Mouse (Mus musculus): ENCODE measurements around the gene Sod2.
"Not testable (repeated sequence)": the region's sequence is repeated elsewhere in the genome, so short reads cannot be mapped to it uniquely, and the experiment has no call there.

Gene Sod2

DNA sequence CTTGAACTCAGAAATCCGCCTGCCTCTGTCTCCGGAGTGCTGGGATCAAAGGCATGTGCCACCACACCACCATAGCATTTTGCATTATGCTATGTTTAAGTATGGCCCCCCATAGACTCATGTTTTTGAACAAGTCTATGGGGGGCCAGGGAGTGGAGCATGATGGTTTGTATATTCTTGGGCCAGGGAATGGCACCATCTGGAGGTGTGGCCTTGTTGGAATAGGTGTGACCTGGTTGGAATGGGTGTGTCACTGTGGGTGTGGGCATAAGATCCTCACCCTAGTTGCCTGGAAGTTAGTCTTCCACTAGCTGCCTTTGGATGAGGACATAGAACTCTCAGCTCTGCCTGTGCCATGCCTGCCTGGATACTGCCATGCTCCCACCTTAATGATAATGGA lies at the start of gene Sod2:
Gene Sod2, plus strand, starts transcription at position 301 of the 400 bp plus-strand sequence.
- DNase-seq (ENCODE audit: low spot score) = not testable (repeated sequence)

DNA sequence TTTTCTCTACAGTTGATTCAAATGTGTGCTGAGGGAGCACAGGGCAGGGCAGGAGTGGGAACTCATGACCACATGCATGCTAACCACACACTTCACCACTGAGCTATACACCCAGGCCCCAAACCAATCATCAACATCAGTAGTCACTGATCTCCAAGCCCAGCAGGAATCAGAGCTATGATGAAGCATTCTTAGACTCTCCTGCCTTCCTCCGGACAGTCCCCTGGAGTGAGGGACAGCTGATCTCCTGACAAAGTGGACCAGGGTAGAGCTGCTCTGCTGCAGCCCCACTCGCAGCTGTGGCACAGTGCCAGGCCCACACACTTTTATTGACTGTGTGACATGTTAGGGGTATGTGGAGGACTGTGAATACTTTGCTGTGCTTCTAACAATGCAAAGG lies 47.3 kb upstream of the Sod2 start:
- DNase-seq (ENCODE audit: low spot score) = not testable (repeated sequence)

DNA sequence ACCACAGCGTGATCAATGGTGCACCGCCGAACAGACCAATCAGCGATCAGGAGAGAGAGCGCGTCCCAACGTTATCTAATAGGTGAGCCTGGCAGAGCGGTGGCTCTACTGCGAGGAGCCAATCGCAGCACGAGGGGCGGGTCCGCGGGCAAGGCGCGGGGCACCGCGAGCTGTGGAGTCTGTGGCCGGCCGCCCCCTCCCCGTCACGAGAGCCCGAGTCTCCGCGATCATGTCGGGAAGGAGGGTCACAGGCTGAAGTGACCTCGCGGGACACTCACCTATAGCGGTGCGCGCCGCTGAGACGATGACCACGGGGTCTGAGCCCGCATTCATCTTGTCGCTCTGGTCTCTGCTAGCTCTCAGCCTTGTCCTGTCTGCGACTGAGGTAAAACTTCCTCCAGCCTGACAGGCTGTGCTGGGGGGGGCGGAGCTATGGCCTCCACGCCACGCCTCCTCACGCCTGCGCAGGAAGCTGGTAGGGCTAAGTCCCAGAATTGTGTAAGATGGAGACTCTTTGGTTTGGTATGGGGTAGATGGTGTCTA lies 46.2 kb upstream of the Sod2 start, which contains the start of gene Acat2:
Gene Acat2, minus strand, starts transcription at position 417 of the 543 bp plus-strand sequence.
- peak; percentile 95 for DNase-seq (ENCODE audit: low spot score)

DNA sequence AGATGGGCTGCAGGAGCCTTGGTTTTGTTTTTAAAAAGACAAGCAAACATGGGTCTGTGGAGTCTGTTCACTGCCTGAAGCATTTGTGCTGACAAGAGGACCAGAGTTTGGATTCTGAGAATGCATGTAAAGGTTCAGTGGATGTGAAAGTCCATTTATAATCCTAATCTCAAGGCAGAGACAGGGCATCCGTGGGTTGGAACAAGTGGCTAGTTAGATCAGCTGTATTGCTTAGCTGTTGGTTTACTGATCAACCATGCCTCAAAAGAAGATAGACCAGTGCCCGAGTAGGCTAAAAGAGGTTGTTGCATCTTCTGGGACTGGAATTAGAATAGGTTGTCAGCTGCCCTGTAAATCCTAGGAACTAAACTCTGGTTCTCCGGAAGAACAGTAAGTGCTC lies 43.2 kb upstream of the Sod2 start:
- DNase-seq (ENCODE audit: low spot score) = no peak

DNA sequence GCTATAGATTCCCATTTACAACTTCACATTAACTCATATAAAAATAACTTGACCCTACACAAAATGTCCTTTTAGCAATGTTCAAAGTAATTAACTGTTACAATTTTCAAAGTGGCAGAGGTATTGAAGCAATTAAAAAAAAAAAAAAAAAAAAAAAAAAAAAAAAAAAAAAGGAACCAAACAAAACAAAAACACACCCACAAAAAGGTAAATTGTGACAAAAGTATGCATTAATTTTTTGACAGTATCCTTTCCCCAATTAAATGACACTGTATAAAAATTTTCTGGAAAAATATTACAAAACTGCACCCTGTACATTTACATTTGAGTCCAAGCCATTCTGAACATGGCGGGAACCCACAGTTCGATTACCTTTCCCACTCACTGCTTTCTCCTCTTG lies 39.5 kb upstream of the Sod2 start:
- DNase-seq (ENCODE audit: low spot score) = no peak

DNA sequence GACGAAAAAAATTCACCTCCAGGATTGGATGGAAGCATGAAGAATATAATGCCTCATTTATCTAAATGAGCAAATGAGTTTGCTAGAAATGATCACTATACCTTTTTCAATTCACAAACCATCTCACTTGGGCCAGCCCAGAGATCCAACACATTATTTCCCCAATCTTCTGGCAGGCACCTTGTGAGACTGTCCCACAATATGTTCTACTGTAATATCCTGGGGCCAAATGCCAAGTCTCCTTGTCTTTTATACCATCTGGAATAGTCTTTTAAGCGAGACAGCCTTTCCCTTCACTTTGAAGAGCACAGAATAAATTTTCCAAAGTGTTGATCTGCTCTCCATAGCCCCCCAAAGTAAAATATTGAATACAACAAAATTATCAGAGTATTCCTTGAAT lies 32.8 kb upstream of the Sod2 start:
- DNase-seq (ENCODE audit: low spot score) = no peak

DNA sequence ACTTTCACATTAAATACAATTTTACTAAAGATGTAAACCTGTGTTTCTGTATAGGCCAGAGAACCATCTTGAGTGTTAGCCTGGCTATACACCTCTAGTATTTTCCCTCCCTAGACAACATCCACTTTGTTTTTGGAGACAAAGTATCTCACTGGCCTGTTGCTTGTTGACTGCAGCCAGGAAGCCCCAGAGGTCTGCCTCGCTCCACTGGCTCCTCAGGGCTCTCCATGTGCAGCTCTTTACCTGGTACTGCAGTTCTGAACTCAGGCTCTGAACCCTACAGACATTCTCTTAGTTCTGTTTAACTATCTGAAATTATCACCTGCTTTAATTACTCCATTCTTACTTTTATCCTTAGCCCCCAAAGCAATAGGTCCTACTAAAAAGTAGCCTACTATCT lies 28.1 kb upstream of the Sod2 start:
- no peak for DNase-seq (ENCODE audit: low spot score)

DNA sequence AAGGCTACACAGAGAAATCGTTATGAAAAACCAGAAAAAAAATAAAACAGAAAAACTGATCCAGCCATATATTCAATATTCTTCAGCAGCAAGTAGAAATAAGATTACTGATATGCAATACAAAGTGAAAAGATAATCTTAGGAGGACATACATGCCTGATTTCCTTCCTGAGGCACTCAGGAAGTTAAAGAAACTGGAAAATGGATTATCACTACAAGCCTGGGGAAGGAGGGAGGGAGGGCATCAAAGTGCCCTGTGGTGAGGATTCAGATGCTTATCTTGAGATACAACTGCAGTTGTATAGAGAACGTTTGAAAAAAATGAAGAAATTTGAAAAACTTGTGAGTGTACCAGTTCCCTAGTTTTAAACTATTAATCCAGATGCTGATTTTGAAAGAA lies 22.7 kb upstream of the Sod2 start:
- DNase-seq (ENCODE audit: low spot score) = no peak

DNA sequence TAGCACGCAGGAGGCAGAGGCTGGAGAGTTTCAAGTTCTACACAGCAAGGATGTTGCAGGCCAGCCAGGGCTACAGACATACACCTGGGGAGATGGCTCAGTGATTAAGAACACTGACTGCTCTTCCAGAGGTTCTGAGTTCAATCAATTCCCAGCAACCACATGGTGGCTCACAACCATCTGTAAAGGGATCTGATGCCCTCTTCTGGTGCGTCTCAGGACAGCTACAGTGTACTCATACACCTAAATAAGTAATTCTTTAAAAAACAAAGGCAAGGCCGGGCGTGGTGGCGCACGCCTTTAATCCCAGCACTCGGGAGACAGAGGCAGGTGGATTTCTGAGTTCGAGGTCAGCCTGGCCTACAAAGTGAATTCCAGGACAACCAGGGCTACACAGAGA lies 18.6 kb upstream of the Sod2 start:
- DNase-seq (ENCODE audit: low spot score) = not testable (repeated sequence)

DNA sequence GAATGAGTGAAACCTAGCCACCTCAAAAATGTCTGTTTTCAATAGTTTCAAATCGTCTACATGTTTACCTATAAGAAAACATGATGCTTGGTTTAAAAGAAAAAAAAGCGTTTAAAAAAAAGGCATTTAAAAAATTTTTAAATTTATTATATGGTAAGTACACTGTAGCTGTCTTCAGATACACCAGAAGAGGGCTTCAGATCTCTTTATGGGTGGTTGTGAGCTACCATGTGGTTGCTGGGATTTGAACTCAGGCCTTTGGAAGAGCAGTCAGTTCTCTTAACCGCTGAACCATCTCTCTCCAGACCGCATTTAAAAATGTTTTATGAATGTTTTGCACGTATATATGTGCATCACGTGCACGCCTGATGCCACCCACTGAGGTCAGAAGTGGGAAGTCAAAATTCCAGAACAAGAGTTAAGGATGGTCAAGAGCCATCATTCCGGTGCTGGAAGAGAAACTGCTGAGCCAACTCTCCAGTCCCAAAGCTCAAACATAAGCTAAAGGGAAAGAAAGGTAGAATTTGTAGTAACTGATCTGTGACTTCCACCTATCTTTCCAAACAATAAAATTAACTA lies 16.0 kb upstream of the Sod2 start:
- no peak for DNase-seq (ENCODE audit: low spot score)

DNA sequence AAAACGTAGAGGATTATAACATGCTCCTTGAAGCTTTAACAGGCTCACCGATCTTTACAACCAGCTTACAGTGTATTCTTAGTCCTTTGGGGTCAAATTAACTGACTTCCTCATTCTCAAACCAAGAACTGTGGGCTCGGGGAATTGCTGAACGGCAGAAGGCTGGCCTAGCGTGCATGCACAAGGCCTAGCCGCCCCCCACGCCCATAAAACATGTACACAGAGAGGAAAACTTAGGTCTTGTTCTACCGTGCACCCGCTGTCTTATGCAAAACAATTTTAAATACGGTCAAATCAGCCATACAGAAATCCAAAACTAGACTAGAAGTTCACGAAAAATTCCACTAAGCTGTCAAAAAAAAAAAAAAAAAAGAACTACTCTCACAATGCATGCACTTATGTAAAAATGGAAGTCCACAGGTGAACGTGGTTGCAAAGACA lies 15.4 kb upstream of the Sod2 start:
- DNase-seq (ENCODE audit: low spot score) = peak; percentile 32

DNA sequence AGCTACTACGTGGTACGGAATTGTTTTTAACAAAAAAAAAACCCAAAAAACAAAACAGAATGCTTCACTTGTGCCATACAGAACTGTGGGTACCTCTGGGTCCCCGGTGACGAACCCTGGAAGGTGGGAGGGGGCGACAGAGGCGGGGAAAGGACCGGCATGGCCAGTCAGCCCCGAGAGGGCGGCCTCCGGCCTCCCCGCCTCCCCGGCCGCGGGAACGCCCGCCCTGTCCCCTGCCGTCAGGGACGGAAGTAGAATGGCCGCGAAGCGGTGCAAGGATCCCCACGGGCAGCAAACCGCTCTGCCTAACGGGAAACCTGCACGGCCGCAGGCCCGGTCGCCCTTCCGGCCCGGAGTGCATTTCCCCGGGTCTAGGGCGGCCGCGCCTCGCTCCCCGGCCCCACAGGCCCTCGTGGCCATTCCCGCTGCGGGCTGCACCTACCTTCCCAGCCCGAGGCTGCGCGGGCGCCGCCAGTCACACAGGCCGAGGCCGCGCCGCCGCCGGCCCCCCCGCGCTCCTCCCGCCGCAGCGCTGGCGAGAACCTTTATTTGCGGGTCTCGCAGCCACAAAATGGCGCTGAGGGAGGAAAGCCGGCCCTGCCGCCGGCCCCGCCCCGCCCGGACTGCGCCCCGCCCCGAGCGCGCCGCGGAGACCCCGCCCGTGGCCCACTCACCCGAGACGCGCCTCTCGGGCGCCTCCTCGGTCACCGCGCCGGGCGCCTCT lies 14.8 kb upstream of the Sod2 start:
- DNase-seq (ENCODE audit: low spot score) = peak; percentile 81

DNA sequence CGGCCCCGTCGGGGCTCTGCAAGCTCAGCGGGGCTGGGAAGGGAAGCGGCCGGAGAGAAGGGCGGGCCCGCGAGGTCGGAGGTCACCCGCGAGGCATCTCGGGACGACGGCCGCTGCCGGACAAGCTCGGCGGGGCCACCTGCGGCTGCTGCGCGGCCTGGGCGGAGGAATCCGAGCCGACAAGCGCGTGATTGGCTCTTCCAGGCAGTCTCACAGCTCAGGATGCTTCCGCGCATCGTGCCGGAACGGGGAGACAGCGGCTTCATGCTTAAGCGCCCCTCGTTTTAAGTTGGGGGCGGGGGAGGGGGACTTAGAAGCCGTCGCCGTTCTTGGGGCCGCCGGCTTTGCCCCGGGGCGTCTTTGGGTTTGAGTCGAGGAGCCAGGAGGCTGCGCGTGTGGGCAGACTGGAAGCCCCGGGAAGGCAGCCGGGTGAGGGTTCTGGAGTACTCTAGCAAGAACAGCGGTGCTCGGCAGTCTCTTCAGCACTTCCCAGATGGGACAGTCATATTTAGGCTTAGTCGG lies 14.1 kb upstream of the Sod2 start:
- DNase-seq (ENCODE audit: low spot score) = peak; percentile 92

DNA sequence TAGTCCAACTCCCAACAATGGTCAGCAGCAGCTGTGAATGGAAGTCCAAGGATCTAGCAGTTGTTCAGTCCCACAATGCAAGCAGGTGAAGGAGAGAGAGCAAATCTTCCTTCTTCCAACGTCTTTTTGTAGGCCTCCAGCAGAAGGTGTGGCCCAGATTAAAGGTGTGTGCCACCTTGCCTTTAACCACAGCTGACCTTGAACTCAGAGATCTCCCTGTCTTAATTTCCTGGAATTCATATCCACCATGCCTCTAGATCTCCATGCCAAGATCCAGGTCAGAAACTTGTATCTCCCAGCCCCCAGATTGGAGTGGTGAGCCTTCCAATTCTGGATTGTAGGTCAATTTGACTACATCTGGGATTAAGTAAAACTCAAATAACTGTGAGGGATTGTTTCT lies 12.6 kb upstream of the Sod2 start, which contains the start of gene Wtap:
Gene Wtap, minus strand, starts transcription at position 101 of the 400 bp plus-strand sequence.
- no peak for DNase-seq (ENCODE audit: low spot score)

DNA sequence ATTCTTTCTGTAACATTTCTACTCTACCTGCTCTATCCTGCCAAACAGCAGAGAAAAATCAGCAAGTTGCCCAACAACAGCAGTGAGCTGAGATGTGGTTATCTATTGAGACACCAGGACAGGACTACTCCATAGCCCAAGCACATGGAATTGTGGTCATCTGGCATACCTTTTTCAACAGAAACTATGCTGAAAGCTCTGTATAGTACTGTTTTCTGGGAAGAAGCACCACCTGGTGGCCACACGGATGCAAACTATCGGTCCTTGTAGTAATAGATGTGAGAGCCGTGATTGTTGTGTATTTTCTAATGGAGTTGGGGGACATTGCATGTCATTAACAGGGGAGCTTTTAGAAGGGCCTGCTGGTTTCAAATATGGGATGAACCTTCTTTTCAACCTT lies 10.3 kb upstream of the Sod2 start:
- peak; percentile 70 for DNase-seq (ENCODE audit: low spot score)

DNA sequence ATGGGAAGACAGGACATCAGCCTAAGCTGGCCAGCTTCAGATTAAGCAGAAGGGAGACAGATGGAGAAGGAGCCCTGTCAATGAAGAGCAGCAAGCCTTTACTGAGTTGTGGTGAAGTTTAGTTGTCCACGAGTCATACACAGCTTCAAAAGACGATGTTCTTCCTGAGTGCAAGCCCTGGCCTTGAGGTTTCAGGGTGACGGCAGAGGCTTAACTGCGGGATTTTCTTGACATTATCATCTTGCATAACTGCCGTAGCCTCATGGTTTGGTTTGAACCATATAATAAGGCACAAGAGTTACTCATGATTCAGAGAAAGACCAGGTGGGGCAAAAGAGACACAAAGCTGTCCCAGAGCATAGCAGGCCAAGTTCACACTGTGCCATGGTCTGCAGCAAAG lies 8.8 kb upstream of the Sod2 start:
- DNase-seq (ENCODE audit: low spot score) = no peak

DNA sequence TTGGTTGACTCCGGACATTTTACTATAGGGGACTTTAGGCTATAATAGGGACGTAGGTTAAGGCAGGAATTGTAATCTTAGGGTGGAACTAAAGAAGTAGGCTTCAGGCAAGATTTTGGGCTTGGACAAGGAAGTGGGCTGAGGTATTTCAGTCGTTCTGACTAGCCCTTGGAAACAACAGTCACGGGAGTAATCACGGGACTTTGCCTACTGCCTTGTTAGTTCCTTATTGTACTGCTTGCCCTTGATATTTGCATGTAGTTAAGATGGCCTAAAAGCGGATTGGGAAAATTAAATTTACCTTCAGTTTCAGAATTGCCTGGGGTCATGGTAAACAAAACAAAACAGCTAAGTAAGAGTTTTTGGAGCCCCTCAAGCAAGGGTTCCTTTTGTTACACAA lies 7.6 kb upstream of the Sod2 start:
- DNase-seq (ENCODE audit: low spot score) = no peak

DNA sequence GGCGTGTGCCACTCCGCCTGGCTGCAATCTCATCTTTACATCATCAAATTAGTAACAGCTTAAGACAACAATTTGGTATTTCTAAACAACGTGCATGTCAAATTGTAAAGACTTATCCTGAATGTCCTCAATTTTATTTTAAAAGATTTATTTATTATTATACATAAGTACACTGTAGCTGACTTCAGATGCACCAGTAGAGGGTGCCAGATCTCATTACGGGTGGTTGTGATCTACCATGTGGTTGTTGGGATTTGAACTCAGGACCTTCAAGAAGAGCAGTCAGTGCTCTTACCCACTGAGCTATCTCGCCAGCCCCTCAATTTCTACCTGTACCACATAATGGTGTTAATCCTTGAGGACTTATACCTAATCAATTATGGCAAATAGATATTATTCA lies 4.4 kb upstream of the Sod2 start:
- not testable (repeated sequence) for DNase-seq (ENCODE audit: low spot score)

DNA sequence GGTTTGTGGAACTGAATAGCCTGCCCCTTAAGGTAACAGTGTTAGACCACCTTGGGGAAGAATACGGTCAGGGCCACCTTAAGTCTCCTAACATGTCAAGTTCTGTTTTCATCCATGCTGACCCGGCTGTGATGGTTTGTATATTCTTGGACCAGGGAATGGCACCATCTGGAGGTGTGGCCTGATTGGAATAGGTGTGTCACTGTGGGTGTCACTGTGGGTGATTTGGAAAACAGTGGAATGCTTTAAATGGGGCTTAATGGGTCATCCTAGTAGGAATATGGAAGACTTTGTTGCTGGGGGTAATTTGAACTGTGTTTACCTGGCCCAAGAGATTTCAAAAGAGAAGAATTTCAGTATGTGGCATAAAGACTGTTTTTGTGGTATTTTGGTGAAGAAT lies 2.2 kb upstream of the Sod2 start:
- DNase-seq (ENCODE audit: low spot score) = not testable (repeated sequence)

DNA sequence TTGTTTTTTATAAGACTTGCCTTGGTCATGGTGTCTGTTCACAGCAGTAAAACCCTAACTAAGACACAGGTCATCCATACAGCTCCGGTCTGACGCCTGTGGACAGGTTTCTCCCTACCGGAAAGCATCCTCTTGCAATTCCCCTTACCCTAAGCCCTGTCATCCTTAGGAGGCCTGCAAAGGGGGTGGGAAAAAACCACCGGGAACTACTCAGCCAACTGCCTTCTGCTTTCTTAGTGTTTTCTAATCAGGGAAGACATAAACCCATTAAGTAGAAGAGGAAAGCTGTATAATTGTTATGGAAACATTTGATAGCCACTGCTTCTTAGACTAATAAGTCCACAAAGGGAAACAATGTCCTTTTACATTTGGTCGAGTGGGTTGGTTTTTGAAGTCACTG lies 338 bp downstream of the Sod2 start:
- DNase-seq (ENCODE audit: low spot score) = no peak

DNA sequence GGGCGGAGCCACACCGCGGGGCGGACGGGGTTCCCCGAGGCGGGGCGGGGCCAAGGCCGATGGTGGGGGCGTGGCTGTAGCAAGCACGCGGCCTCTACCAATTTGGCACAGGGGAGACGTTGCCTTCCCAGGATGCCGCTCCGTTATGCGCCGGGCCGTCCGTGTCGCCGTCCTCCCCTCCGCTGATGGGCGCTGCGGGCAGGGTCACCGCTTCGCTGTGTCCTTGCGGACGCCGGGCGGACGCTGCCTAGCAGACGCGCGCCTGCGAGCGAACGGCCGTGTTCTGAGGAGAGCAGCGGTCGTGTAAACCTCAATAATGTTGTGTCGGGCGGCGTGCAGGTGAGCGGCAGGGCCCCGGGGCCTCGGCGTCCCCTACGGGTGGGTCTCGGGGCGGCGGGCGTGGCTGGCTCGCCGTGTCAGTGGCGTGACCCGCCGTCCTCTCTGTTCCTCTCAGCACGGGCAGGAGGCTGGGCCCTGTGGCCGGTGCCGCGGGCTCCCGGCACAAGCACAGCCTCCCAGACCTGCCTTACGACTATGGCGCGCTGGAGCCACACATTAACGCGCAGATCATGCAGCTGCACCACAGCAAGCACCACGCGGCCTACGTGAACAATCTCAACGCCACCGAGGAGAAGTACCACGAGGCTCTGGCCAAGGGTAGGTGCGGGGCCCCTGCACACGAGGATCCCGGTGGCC lies 1.2 kb downstream of the Sod2 start:
- peak; percentile 98 for DNase-seq (ENCODE audit: low spot score)

DNA sequence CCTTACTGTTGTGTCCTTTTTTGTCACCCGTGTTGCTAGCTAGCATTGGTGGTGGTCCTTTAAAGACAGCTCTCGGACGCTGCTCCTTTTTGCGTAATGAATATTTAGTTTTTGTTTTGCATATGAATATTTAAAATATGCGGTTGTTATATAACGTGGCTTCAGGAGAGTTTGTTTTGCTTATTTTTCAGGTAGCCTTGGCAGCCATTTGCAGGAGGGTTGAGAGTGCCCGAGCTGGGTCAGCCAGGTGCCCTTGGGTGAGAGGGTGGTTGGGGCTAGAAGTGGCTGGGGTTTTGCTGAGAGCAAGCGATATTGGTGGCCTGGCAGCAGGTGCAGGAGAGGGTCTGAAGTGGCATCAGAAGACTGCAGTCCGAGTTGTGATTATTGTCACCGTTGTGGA lies 1.9 kb downstream of the Sod2 start:
- DNase-seq (ENCODE audit: low spot score) = peak; percentile 35

DNA sequence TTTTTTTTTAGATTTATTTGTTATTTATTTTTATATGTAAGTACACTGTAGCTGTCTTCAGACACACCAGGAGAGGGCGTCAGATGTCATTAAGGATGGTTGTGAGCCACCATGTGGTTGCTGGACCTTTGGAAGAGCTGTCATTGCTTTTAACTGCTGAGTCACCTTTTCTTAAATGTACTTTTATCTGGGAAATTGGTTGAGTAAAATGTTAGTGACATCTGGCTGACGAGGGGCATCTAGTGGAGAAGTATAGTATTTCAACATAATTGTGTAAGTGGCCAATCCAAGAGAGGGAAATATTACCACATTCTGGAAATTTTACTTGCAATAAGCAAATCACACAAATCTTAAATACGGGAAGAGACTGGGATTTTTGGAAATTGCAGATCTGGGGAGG lies 3.2 kb downstream of the Sod2 start:
- peak; percentile 90 for DNase-seq (ENCODE audit: low spot score)
